Mouse (Mus musculus): ENCODE results near the gene Top2a.
A peak's percentile ranks its signal among the peaks of the same experiment; 100 is the strongest.

The Top2a gene

DNA sequence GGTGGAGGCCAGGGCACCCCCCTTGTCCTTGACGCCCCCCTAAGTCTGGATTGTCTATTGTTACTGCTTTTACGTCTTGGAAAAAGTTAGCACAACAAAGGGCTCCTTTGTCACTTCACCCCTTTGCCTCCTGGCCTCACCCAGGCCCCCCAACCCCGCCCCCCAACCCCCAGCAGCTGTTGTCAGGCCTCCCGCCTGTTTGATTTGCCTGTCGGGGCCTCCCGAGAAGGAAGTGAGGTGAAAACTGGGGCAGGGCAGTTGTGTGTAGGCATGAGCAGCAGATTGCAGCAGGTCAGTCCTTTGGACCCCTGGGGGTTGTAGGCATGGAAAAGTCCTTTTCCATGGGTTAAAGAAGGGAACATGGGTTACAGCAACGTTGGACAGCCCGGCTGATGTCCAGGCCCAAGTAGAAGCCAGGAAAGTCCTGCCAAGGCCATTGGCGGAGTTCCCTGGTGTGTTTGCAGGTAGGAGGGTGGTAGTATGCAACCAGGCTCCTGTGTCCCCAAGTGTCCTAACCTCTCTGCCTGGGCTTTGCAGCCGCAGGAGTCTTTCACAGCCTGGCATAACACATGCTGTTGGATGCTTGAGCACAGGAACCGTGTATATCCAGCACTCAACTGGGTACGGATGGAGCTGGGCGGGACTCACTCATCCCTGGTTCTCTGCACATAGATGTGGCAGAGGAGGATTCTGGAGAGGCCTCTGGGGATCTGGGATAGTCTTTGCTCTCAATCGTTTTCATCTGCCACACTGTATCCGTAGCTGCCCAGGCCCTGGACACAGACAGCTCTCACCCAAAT is 59.2 kb downstream of the Top2a start:
- DNase-seq (ENCODE audit: low spot score) = no peak

DNA sequence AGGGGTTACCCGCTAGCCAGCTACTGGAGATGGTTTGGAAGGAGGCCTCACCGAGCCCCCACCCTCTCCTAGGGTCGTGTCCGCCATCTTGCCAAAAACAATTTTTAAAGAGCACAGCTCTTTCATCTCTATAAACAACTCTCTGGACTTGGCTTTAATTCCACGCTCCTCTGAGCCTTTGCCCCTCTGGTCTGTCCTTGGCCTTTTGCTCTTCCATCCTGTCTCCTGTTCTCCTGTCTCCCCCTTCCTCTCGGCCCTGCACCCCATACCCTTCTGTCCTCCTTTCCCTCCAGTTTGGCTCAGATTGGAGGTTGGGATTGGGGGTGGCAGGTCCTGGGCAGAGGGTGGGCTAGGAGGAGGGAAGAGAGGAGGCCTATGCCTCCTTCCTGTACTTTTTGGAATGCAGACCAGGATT is 59.8 kb downstream of the Top2a start:
- DNase-seq (ENCODE audit: low spot score) = no peak

DNA sequence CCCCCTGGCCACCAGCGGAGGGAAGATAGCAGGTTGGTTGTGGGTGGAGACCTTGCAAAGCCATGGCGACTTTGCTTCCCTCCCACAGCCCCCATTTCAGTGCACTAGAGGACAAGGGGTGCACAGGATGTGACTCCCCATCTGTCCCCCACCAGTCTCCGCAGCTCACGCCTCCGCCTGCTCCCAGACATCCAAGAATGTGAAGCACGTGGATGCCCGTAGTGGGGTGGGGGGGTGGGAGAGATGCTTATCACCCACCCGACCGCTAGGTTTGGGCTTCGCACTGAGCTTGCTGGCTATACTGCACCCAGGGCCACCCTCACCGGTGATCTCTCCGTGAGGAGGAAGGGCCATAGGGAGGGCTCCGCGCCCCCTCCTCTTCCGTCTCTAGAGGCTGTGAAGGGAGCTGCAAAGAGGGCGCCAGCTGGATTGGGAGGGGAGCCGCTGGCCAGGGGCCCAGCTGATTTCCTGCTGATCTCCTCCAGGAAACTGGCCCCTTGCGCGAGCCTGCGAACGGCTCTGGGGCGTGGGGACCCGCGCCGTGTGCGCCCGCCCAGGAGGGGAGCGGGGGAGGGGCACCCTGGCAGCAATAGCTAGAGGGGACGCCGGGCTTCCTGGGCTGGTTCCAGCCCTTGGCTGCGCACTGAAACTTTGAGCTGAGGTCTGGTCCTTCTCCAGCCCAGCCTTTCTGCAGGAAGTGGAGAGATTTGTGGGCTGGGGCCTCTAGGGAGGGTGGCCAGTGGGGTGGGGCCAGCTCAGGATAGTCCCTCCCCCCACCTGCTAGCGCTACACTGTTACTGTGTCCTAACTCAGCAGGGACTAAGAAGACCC is 60.6 kb downstream of the Top2a start:
- no peak for DNase-seq (ENCODE audit: low spot score)

DNA sequence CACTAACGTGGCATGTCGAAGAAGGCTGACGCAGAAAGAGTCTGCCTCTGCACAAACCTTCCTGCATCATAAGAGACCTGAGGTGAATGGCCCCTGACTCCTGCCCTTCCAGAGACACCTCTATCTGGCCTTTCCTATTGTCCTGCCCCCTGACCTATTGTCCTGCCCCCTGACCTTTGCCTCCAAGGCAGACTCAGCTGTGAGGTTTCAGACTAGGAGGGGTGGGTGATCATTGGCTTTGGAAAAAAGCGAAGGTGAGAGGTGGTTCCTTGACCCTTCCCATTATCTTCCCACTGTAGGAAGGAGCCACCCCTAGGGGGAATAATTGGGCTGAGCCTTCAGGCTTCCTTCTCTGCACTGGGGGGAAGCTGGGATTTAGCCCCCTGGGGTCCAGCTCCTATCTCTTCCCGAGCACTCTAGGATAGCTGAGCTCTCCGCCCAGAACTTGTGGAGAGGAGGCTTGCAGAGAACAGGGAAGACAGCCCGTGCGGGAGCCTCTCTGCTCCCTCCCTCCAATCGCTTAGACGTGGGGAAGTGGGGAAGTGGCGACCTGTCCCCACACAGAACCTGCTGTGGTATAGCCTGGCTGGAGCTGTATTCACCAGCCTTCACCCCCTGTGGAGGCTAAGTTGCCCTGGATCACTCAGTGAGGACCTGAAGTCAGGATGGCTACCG is 61.4 kb downstream of the Top2a start:
- DNase-seq (ENCODE audit: low spot score) = no peak

DNA sequence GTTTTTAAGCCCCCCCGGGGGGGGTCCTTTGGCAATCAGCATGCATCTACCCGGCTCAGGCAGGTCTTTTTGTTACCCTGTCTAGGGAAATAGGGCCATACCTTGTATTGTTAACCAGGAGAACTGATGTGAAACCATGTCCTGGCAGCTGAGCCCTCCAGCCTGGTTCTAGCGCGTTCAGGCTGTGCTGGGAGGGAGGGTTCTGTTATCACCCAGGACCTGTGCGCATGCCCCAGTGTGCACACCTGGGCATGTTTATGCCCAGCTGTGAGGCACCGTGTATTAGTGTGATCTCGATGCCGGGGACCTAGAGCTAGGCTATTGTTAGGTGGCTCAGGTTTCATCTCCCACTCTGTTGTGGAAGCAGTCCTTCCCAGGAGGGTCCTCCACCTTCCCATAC is 62.2 kb downstream of the Top2a start:
- DNase-seq (ENCODE audit: low spot score) = no peak

DNA sequence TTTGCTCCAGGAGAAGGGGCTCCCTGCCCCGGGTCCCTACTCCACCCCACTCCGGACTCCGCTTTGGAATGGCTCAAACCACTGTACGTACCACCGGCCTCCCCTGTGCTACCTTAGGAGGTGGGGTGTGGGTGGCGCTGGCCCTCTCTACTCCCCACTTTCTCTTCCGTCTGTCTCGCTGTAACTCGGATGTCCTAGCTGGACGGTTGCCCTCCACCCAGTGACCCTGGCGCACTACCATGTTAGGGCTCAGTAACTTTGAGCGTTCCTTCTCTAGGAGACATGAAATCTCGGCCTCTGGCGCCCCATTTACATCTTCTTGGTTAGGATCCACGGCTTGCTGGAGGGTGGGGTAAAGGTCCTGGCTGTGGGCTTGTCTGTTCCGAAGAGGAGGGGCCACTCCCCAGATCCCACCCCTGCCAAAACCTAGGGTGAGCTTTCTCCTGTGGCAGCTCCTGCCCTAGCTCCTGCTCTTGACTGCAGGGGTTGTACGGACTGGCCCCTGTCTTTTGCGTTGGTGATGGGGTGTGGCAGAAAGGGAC is 62.9 kb downstream of the Top2a start:
- DNase-seq (ENCODE audit: low spot score) = no peak

DNA sequence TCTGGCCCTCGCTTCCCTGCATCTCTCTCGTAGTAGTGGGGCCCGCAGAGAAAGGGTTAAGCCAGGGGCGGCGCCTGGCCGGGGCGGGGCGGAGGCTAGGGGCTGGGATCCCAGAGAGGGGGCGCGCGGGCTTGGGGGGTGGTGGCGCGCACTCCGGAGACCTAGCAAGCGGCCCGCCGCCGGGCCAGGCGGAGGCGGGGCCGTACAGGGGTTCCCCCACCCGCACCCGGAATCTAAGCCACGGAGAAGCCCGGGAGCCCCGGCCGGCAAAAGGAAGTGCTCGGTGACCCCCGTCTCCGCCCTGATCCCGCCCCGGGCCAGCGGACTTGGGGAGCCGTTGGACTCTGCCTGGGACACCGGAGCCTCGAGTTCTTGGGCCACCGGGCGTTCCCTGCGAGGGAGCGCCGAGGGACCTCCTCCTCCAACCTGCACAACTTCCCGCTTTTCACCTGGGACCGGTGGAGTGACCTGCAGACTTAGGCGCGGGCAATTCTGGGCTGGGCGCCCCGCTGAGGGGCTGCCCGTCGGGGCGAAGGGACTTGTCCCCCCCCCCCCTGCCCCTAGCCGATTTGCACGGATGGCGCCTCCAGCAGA is 63.6 kb downstream of the Top2a start:
- no peak for DNase-seq (ENCODE audit: low spot score)

DNA sequence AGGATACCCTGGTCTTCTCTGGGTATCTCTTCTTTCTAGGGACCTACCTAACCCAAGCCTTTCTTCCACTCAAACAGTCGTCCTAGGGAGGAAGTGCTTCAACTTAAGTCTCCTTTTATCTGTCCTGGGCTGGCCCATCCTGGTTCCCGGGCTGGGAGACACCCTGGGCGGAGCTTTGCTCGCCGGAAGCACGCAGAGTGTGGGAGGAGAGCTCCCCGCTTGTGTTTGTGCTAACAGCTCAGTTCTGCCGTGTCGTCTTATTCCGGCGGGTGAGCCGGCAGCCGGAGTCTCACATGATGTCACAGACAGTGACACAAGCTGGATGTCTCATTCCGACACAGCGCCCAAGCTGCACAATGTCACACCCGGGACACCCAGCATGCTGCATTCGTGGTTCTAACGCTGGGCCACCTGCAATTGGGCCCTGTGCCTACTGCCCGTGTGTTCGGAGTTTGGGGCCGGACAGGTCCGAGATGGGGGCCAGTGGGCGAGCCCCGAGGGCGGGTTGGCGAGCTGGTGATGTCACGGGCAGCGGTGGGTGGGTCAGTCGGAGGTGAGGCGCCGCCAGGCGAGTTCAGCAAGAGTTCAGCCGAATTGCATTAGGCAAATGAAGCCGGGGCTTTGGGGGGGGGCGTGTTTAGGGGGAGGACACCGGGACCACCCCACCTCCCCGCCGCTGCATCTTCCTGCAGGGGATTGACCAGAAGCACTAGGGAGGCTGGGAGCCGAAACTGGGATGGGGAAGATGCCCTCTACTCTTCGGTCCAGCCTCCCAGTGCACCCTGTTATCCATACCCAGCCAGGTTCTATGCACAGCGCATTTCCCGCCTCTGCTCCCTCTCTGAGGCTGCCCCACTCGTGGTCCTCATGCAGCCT is 64.3 kb downstream of the Top2a start:
- DNase-seq (ENCODE audit: low spot score) = no peak

DNA sequence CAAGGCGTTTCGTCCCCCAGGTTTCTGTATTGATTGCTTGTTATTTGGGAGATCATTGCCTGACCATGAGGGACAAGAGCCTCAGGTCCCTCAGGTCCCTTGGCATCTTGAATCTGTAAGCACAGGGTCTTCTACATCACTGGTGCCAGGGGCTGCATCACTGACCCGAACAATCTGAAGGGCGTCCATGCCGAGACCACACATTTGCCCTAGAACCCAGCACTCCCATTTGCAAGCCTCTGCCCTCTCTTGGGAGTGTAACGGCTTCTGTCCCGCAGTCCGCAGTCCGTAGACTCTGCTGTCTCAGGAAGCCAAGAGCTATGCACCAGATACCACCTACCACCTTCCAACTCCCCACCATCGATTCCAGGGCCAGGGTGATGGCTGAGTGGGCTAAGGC is 67.6 kb downstream of the Top2a start:
- no peak for DNase-seq (ENCODE audit: low spot score)

DNA sequence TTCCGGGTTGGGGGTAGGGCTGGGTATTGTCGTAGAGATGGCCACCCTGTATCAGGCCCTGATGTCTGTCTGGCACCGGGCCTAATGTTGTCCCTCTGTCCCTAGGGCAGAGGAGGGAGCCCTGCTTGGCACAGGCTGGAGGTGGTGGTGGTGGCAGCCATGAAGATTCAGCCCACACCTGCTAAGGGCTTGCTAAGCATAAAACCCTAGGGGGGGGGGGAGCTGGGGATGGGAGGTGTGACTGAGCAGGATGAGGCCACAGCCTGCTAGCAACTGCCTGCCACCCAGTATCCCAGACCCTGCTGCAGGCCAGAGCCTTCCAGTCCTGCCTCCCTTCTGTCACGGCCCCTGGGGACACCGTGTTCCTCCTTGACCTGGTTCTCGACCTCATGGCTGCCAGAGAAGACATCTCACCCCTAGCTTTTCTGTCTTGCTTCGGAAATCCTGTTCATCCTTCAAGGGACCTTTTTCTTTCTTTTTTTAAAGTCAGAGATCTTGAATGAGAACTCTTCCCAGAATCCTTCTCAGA is 68.2 kb downstream of the Top2a start:
- no peak for DNase-seq (ENCODE audit: low spot score)

DNA sequence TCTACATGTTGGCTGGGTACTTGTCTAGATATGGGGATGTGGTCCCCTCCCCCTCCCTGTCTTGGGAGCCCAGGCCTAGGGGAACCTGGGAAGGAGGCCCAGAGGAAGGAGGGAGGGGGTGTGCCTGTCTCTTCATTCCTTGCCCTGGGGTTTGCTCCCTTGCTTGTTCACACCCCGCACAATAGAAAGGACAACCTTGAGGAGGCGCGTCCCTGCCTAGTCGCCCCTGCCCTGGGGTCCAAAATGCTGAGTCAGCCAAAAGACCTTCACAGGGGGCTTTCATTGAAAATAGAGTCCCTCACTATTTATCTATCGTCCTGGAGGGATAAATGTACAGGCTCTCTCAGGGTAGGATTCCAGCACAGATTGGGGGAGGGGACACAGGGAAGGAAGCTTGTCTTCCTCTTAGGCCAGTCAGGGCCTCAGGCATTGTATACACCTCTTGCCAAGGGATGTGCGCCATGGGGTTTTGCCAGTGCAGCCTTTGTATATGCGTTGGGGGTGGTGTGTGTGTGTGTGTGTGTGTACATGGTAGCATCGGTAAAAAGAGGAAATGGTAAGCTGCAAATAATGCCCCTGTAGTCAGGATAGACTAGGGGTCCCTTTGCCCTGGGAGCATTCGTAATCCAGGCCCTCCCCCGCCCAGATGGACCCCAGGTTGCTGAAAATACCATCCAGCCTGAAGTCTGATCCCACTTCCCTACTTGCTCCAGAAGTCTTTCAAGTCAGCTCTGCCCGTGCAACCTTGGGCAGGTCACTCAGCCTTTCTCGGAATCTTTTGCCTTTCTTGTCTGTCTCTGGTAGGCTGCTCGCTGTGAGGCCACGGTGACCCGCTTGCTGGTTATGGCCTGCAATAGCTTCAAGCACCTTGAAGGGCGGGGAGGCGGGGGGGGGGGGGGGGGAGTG is 68.9 kb downstream of the Top2a start:
- no peak for DNase-seq (ENCODE audit: low spot score)

DNA sequence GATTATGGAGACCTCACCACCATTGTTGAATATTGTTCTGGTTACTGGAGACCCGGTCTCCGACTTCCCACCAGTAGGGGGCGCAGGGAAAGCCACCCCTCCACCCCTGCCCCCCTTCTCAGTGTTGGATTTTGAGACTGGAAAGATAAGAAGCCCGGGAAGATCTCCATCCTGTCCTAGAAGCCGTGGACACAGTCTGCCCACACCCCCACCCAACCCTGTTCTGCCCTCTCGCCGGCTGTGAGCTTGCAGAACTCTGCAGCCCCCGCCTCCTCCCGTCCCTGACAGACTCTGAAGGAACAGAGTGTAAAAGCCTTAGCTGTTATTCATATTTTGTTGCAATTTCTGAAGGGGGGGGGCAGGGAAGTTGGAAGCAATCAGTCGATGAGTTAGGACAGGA is 69.6 kb downstream of the Top2a start:
- DNase-seq (ENCODE audit: low spot score) = no peak

DNA sequence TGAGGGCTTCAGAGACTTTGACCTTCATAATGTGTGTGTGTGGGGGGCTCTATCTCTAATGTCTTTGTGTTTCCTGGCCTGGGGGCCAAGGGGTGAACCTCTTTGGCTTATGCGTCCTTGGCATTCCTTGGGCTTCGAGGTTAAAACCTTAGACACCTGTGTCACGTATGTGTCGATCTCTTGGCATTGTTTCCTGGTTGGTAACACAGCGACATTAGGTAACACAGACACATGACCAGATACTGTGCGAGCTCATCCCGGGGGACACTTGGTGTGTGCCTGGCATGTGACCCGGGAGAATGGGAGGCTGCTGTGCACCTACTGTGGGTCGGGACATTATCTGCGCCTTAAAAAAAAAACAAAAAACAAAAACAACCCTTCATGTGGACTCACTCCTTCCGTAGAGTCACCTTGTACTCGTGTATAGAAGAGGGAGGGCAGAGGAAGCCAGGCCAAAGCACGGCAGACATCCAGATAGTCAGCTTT is 70.1 kb downstream of the Top2a start:
- DNase-seq (ENCODE audit: low spot score) = no peak

DNA sequence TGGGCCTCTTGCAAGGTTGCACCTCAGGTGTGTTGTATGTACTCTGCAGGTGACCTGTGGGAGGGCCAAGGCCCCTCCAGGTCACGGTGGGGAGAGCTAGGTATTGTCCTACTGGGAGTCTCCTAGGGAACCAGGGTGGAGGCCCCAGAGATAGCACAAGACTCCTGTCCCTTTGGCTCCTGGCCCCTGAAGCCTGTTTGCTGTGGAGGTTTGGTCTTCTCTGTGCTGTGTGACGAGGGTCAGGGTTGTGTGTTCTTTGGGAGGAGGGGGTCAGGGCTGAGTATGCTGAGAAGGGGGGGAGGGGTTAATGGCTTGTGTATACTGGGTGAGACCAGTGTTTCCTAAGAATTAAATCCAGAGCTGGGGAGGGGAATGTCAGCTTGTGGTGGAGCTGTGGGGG is 70.6 kb downstream of the Top2a start:
- DNase-seq (ENCODE audit: low spot score) = no peak

DNA sequence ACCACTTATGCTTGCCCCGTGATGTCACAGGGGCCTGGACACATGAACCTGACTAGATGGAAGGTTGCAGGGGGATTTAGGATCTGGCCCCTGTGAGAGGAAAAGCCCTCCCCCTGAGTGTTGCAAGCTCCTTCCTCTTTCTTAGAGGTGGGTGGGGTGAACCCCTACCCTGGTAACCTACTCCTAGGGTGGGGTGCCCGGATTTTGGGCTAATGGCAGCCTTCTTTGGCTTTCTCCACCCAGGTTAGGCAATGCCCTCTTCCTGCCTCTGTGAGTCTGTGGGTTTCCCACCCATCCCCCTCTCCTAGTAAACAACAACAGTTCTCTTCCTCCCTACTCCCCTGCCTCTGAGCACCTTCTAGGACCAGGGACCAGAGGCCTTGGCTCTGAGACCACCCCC is 71.3 kb downstream of the Top2a start:
- no peak for DNase-seq (ENCODE audit: low spot score)

DNA sequence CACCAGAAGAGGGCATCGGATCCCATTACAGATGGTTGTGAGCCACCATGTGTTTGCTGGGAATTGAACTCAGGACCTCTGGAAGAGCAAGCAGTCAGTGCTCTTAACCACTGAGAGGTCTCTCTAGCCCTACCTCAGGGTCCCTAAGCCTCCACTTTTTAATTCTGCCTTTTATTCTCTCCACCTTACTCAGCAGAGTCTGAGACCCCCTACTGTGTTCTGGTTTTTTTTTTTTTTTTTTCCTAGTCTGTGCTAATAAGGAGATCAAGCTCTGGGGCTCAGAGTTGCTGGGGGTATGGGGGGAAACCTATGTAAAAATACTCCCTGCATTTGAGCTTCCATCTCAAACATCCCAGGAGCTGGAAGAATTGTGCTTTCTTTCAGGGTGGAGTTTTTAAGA is 71.9 kb downstream of the Top2a start:
- no peak for DNase-seq (ENCODE audit: low spot score)

DNA sequence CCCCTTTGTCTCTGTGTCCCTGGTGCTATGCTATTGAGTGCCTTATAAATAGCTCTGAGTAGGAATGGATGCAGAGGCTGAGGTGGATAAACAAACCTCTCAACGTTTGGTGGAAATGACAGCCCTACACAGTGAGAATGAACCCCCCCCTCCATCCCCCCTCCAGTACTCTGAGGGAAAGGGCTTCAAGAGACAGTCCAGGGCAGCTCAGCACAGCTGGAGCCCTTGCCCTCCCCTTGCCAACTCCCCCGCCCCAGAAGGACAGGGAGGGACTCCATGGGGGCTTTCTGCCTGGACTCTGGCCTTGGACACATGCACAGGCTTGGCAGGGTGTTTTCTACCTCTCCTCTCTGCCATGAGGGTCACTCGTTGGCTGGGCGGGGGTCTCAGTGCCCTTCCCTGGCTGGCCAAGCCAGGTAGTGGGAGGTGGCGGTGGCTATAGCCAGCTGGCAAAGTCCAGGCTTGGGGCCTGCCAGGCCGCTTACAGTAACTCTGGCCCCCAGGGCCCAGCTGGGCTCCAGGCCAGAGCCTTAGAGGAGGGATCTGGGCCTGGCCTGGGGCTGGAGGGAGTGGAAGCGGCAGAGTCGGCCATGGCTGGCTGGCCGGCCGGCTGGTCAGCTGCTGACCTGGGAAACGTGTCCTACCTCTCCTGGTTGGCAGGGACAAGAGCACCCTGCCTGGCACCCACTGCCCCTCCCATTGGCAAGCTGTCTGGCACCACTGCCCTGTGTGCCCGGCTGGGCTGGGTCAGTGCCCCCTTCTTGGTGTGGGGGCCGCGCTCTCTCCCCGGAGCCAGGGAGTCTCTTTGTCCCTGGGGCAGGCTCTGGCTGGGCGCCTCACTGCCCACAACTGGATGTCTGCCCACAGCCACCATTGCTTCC is 72.7 kb downstream of the Top2a start:
- DNase-seq (ENCODE audit: low spot score) = peak; percentile 51

DNA sequence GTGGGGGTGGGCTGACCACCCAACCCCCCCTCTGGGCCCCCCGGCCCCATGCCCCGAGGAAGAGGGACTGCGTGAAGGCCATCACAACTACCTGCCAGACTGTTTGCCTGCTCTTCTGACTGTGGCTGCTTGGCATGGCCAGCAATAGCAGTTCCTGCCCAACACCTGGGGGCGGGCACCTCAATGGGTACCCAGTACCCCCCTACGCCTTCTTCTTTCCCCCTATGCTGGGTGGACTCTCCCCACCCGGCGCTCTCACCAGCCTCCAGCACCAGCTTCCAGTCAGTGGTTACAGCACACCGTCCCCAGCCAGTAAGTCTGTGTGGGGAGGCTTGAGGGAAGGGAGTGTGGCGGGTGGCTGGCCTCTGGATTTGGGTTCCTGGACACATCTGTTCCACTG is 73.5 kb downstream of the Top2a start:
- no peak for DNase-seq (ENCODE audit: low spot score)
